Mouse (Mus musculus) kidney, postnatal 0 days (tissue): ENCODE measurements around the gene Rtbdn. TPM values are rescaled to one million over a fixed set of nuclear protein-coding genes. Genes with fewer than 3 reads are reported as not detected.

Source experiments
- ATAC-seq: fragments of 200-750 bp; cut with Nextera tagmentation; replicated peaks from 2 replicates; pipeline ENCODE4 v1.8.0; 2017; ENCODE audit warnings: low read depth, moderate number of reproducible peaks, moderate TSS enrichment, moderate library complexity; ENCODE audit not compliant: low FRiP score
- DNase-seq: peaks from one replicate; pipeline ENCODE4 v3.0.0-alpha.2; 2016; ENCODE audit warnings: low spot score
- H3K27ac ChIP-seq: fragments of 300-500 bp; sonication (generic); 2 replicates; pipeline ENCODE4 v1.5.1; 2014; ENCODE audit warnings: mild to moderate bottlenecking
- H3K27me3 ChIP-seq: fragments of 300-500 bp; sonication (generic); 2 replicates; pipeline ENCODE4 v1.6.1; 2014; ENCODE audit warnings: low read length, mixed read lengths; ENCODE audit not compliant: insufficient read depth
- H3K36me3 ChIP-seq: fragments of 300-500 bp; sonication (generic); 2 replicates; pipeline ENCODE4 v1.6.1; 2014; ENCODE audit warnings: low read length, mixed read lengths; ENCODE audit not compliant: insufficient read depth
- H3K4me1 ChIP-seq: fragments of 300-500 bp; sonication (generic); replicated peaks from 2 replicates; pipeline ENCODE4 v1.6.1; 2014; ENCODE audit warnings: antibody characterized with exemption, low read length, mixed read lengths; ENCODE audit not compliant: insufficient read depth
- H3K4me2 ChIP-seq: fragments of 300-500 bp; sonication (generic); 2 replicates; pipeline ENCODE4 v1.6.1; 2014; ENCODE audit warnings: mild to moderate bottlenecking, low read length, moderate library complexity, mixed read lengths
- H3K4me3 ChIP-seq: fragments of 300-500 bp; sonication (generic); replicated peaks from 2 replicates; pipeline ENCODE4 v1.5.1; 2014; ENCODE audit warnings: low read depth, low read length
- H3K9ac ChIP-seq: fragments of 300-500 bp; sonication (generic); 2 replicates; pipeline ENCODE4 v1.6.1; 2014; ENCODE audit warnings: low read depth, low read length
- H3K9me3 ChIP-seq: fragments of 300-500 bp; sonication (generic); replicated peaks from 2 replicates; pipeline ENCODE4 v1.6.1; 2016; ENCODE audit warnings: low read length, inconsistent platforms, mixed read lengths
- CTCF ChIP-seq: IDR thresholded peaks from 2 replicates; pipeline ENCODE4 v1.5.1; 2016; ENCODE audit warnings: antibody characterized with exemption, low read depth, mild to moderate bottlenecking, moderate library complexity
- WGBS: fragments of 180-500 bp; shearing (Covaris S2); extraction: QIAGEN DNeasy Blood & Tissue Kit; methylation state at CpG from one replicate; pipeline ENCODE4 v1.1.7; 2014; 5-methylcytosine and 5-hydroxymethylcytosine counted together
- polyA plus RNA-seq: library from polyadenylated mRNA; unstranded; fragments of >200 nt; fragmentation: Nextera tagmentation; extraction: Ambion mirVana; gene quantifications from 2 replicates; pipeline ENCODE4 v1.2.1, GENCODE M21; 2015

Gene Rtbdn
- polyA plus RNA-seq, 1 experiment from 2014 or later = 0.09 TPM

DNA sequence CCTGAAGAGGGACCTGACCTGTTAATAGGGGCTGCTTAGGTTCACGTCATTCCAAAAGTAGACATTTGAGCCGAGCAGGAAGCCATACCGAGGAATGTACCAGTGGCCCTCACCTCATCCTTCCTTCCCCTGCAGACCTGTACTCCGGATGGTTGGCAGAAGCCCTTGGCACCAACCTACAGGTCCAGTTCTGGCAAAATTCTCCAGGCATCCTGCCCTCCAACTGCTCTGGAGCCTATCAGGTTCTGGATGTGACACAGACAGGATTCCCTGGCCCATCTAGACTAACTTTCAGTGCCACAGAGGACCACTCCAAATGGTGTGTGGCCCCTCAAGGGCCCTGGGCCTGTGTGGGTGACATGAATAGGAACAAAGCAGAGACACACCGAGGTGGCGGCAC is 36.2 kb upstream of the Rtbdn start:
- Histone ChIP-seq H3K36me3 (no peaks in the 10 kb centered on the region), H3K4me1 (peaks cover 15% of the 10 kb centered on the region; the same call in 1 of the 2 replicates), H3K4me2 (no peak overlapping the region), H3K27me3 (peaks cover 9% of the 10 kb centered on the region), H3K27ac (no peak overlapping the region), H3K9me3 (no peaks in the 10 kb centered on the region), H3K4me3 (no peak overlapping the region), H3K9ac (no peak overlapping the region)
- no peak for TF ChIP-seq CTCF
- no peak for ATAC-seq
- 86% methylated on average over 6 of the region's 6 CpGs for WGBS
- no peak for DNase-seq

DNA sequence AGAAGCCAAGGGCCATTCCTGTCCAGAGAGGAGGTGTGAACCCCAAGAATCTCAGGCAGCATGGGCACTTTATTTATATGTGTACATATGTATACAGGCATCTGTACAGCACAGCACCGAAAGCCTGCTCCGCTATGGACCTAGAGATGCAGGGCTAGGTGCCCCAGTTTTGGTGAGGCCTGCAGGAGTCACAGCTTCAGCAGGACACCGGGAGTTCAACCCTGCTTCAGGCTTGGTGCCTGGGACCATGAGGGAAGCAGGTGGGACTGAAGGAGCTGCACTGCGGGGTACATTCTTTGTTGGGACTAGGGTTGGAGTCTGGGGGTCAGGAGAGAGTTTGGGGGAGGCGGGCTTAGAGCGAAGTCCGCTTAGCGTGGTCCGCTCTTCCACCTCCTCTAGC is 34.9 kb upstream of the Rtbdn start:
- Histone ChIP-seq H3K27ac (no peak overlapping the region), H3K9ac (no peak overlapping the region), H3K9me3 (no peaks in the 10 kb centered on the region), H3K36me3 (no peaks in the 10 kb centered on the region), H3K4me2 (no peak overlapping the region), H3K27me3 (peaks cover 9% of the 10 kb centered on the region), H3K4me1 (peaks cover 15% of the 10 kb centered on the region; the same call in 1 of the 2 replicates), H3K4me3 (no peak overlapping the region)
- WGBS = 86% methylated on average over 9 of the region's 9 CpGs
- DNase-seq (no peak), ATAC-seq (no peak)
- TF ChIP-seq CTCF = no peak

DNA sequence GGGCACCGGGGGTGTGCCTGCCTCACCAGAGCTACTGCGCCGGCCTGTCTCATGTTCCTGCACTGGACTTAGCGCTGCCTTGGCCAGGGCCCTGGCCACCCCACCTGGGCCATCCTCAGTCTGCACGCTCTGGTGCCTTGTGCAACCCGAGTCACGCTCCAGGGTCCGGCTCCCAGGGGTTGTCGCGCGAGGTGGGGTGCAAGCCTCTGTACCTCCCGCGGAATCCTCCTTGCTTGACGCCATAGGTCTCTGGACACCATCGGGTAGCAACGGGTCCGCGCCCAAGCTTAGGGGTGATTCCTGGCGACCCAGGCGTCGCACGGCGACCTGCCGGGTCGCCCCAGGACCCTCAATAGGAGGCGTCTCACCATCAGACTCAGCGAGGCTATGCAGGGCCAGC is 34.4 kb upstream of the Rtbdn start:
- no peak overlapping the region for H3K9ac ChIP-seq
- peak overlapping the region; percentile 34 for H3K4me3 ChIP-seq
- ATAC-seq = no peak
- 19% methylated on average over 27 of the region's 27 CpGs for WGBS
- H3K4me2 ChIP-seq = peak overlapping the region; percentile 68
- no peaks in the 10 kb centered on the region for H3K36me3 ChIP-seq
- H3K9me3 ChIP-seq = no peaks in the 10 kb centered on the region
- peaks cover 15% of the 10 kb centered on the region; the same call in 1 of the 2 replicates for H3K4me1 ChIP-seq
- TF ChIP-seq CTCF = no peak
- peaks cover 9% of the 10 kb centered on the region for H3K27me3 ChIP-seq
- no peak overlapping the region for H3K27ac ChIP-seq
- DNase-seq = no peak

DNA sequence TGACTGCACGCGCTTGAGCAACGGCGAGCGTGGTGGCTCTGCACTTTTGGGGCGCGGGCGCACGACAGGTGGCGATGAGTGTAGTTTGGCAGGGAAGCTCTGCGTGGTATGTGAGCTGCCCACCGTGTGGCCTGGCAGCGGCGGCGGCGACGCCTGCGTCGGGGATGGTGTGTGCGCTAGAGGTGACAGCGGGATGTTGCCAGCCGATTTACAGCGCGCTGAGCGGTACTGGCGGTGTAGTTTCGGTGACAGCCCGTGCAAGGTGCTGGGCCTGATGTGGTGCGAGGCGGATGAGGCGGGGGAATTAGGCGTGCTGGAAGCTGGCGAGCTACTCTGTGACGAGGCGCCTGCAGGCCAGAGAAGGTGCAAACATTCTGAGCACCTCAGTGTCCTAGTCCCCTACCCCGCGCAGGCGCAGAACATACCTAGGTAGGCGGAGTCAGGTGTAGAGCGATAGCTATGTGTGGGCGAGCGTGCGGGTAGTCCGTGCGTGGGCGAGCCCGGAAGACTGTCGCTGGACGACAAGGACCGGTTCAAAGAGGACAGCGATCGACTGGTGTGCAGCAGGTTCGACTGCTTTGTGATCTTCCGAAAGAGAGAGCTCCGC is 33.8 kb upstream of the Rtbdn start:
- H3K4me3 ChIP-seq = peak overlapping the region; percentile 34
- H3K4me1 ChIP-seq = peaks cover 15% of the 10 kb centered on the region; the same call in 1 of the 2 replicates
- peak; percentile 52 for ATAC-seq
- TF ChIP-seq CTCF = no peak
- no peaks in the 10 kb centered on the region for H3K36me3 ChIP-seq
- DNase-seq = peak; percentile 79
- H3K27ac ChIP-seq = no peak overlapping the region
- WGBS = under 1% methylated on average over 55 of the region's 55 CpGs
- peak overlapping the region; percentile 24; the same call in 1 of the 2 replicates for H3K9ac ChIP-seq
- peak overlapping the region; percentile 68 for H3K4me2 ChIP-seq
- H3K9me3 ChIP-seq = no peaks in the 10 kb centered on the region
- H3K27me3 ChIP-seq = peaks cover 12% of the 10 kb centered on the region

DNA sequence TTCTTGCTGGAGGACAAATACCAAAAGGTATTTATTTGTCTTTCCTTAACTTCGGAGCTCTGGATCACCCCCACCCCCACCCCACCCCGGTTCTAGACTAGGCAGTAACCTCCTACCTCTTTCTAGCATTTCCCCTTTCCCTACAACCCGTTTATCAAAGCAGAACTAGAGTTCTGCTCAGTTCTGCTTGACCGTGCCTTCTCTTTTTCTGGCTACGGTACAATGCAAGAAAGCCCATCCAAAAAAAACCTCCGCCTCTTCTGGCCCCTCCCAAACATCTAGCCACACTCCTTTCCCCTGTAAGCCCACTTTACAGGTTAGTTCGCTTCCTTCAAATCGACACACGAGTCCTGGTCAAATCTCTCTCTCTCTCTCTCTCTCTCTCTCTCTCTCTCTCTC is 33.3 kb upstream of the Rtbdn start:
- ATAC-seq (no peak), DNase-seq (no peak)
- Histone ChIP-seq H3K4me2 (peak overlapping the region; percentile 68), H3K27me3 (peaks cover 12% of the 10 kb centered on the region), H3K9ac (peak overlapping the region; percentile 24; the same call in 1 of the 2 replicates), H3K4me3 (peak overlapping the region; percentile 34), H3K9me3 (no peaks in the 10 kb centered on the region), H3K27ac (no peak overlapping the region), H3K4me1 (peaks cover 15% of the 10 kb centered on the region; the same call in 1 of the 2 replicates), H3K36me3 (no peaks in the 10 kb centered on the region)
- TF ChIP-seq CTCF = no peak
- 9% methylated on average over 9 of the region's 9 CpGs for WGBS

DNA sequence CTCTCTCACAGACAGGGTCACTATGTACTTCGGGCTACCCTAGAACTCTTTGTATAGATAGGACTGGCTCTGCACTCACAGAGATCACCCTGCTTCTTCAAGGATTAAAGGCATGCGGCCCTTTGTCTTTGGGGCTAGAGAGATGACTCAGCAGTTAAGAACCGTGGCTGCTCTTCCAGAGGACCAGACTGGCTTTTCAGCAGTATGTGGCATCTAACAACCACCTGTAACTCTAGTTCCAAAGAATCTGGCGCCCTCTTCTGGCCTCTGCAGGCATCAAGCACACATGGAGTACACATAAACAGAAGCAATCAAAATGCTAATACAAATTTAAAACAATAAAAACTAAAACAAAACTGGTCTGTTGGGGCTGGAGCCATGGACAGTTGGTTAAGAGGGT is 32.8 kb upstream of the Rtbdn start:
- DNase-seq (no peak), ATAC-seq (no peak)
- H3K4me2 ChIP-seq = no peak overlapping the region
- WGBS = 33% methylated on average over 4 of the region's 4 CpGs
- H3K4me3 ChIP-seq = no peak overlapping the region
- TF ChIP-seq CTCF = peak; percentile 55
- H3K27me3 ChIP-seq = peaks cover 12% of the 10 kb centered on the region
- no peaks in the 10 kb centered on the region for H3K36me3 ChIP-seq
- H3K27ac ChIP-seq = no peak overlapping the region
- H3K9ac ChIP-seq = no peak overlapping the region
- no peaks in the 10 kb centered on the region for H3K9me3 ChIP-seq
- H3K4me1 ChIP-seq = peaks cover 11% of the 10 kb centered on the region; the same call in 1 of the 2 replicates
